Mouse (Mus musculus): ENCODE results near the gene Gm11733.
"Not testable (repeated sequence)": the region's sequence is repeated elsewhere in the genome, so short reads cannot be mapped to it uniquely, and the experiment has no call there.

Gm11733 gene

GRCm38 (mm10) chr11:117484198-117484597 is at the start of gene Gm11733:
Gm11733 (plus strand) TSS chr11:117484368.
- DNase-seq, result peak; percentile 77

DNA sequence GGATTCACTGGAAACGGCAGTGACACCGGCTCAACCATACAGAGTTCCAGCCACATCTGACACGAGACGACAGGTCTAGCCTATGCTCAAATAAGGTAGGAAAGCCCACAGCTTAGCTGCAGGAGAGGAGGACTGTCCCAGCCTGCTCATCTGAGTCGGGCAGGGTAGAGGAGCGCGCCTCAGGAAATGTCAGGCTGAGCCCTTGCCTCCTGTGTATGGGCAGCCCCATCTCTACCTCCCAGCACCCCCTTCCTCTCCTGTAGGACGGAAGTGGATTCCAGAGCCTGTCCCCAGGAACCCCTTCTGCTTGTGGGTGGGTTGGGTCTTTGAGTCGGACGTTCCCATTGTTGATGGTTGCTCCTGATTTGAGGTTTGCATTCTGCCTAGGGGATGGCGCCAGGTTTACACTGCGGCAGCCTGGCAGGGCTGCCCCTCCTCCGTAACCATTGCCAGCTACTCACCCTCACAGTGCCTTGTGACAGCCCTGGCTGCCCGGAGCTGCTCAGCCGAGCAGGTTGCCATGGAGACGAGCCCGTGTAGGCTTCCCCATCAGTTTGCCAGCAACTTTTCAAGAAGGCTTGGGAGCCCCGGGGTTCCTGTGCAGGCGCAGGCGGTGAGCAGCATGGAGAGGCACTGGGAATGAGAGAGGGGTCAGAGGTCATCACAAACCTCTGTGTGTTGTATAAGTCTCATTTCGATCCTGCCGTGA is 47.6 kb upstream of the Gm11733 start:
- DNase-seq, result peak; percentile 92

DNA sequence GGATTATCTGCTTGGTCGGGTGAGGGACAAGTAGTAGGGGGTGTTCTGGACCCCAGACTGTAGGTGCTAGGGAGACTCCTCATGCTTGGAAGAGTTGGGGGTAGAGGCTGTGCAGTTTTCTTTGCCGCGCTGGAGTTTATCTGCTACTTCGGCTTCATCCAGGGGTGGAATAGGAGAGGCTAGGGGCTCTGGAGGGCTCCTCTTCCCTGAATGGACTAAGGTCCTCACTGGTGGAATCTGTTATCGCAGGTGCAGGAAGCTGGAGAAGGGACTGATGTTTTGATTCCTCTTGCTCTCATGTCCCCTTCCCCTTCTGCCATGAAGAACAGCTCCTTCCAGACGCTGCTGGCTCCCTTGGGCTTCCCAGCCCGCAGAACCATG is 47.1 kb upstream of the Gm11733 start:
- no peak for DNase-seq

GRCm38 (mm10) chr11:117438363-117438762 is 45.8 kb upstream of the Gm11733 start:
- DNase-seq, result peak; percentile 60

DNA sequence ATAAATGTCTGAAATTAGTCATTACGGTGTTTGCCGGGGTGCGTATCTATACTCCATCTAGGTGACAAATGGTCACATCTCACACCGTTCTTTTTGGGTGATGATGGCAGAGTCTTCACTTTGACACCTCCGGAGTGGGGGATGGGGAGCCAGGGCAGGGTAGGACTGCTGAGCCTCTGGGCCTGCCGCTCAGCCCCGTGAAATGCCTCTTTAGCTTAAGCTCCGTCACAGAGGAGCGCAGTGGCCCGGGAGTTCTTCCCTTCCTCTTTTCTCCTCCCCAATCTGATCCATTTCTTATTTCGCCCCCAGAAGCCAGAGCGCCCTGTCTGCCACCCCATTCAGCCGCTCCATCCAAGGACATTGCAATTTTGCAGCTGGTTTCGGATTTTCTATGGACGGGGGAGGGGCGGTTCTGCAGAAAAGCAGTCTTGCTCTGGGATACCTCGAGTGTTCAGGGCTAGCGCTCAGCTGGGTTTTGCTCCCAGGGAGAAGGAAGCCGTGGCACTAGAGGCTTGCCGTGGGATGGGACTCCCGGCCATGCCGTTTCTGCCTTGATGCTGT is 43.2 kb upstream of the Gm11733 start:
- no peak for DNase-seq

GRCm38 (mm10) chr11:117444090-117444489 is 40.1 kb upstream of the Gm11733 start:
- no peak for DNase-seq

DNA sequence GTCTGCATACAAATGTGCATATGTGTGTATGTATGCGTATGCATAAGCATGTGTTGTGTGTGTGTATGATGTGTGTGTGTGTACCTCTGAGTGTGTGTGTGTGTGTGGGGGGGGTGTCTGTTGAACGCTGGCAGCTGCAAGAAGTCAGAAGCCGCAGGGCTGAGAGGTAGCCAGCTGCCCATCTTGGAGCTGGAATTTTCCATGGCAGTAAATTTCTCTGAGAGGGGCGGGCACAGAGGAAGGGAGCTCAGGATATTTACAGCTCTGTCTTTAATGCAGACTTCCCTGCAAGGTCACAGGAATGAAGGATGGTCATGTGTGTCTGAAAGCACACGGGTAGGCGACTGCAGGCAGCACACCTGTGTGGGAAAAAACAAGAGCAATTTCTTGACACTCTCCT is 38.5 kb upstream of the Gm11733 start:
- DNase-seq, result no peak

DNA sequence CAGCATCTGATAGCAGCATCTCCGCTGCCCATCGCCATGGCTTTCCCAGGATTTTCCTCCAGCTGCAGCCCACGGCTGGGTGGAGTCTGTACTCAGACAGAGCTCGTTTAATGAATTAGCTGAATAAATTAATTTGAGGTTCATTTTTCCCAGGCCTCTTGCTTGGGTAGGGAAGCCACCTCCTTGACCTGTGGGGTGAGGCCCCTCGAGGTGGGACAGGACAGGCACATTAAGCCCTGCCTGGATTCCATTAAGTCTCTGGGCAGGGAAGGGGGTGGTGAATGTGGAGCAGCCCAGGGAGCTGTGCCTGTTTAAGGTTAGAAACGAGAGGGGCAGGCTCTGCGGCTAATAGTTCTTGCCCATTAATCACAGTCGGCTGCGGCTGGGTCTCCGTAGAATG is 30.1 kb upstream of the Gm11733 start:
- peak; percentile 72 for DNase-seq

DNA sequence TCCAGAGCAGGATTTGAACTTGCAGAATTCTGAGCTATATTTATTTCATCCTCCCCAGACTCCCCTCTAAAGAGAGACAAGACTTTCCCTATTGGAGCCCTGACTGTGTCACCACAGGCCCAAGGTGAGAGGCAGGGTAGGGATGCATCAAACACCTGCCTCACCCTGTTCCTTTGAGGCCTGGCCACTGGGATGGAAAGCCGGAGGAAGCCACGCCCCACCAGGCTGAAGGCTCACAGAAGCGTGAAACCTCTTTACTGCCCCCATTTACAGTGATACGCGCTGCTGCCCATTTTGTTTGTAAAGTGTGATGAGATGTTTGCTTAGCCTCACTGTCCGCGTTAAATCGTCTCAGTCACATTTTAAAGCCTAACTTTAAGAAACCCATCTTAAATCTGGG is 25.0 kb upstream of the Gm11733 start:
- DNase-seq, result peak; percentile 66

DNA sequence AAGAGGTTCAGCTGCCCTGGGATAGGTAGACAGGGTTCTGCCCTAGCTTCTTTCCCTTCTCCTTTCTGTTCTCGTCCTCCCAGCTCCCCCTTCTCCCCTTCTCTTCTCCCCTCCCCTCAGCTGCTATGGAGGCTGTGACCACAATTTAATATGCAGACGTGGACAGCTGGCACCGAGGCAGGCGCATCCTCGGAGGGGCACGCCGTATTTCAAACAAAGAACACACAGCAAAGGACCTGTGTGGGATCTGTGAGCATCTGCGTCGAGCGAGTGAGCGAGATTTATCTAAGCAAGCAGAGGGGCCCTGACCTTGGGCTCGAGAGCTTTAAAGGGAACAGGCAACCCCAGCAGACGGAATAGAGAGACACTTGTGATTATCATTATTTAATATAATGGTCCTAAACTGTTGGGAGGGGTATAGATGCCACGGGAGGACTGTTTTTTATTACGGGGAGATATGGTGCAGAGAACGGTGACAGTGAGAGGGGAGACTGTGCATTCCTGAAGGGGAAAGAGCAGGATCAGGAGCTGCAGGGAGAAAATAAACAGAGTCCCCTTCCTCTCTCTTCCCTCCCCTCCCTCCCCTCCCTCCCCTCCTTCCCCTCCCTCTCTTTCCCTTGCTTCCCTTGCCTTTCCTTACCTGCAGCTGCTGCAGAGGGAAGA is 21.8 kb upstream of the Gm11733 start:
- DNase-seq, result peak; percentile 84

GRCm38 (mm10) chr11:117463416-117463815 is 20.8 kb upstream of the Gm11733 start:
- DNase-seq, result not testable (repeated sequence)

GRCm38 (mm10) chr11:117466292-117466691 is 17.9 kb upstream of the Gm11733 start:
- DNase-seq, result no peak

GRCm38 (mm10) chr11:117466911-117467310 is 17.3 kb upstream of the Gm11733 start:
- DNase-seq, result no peak

DNA sequence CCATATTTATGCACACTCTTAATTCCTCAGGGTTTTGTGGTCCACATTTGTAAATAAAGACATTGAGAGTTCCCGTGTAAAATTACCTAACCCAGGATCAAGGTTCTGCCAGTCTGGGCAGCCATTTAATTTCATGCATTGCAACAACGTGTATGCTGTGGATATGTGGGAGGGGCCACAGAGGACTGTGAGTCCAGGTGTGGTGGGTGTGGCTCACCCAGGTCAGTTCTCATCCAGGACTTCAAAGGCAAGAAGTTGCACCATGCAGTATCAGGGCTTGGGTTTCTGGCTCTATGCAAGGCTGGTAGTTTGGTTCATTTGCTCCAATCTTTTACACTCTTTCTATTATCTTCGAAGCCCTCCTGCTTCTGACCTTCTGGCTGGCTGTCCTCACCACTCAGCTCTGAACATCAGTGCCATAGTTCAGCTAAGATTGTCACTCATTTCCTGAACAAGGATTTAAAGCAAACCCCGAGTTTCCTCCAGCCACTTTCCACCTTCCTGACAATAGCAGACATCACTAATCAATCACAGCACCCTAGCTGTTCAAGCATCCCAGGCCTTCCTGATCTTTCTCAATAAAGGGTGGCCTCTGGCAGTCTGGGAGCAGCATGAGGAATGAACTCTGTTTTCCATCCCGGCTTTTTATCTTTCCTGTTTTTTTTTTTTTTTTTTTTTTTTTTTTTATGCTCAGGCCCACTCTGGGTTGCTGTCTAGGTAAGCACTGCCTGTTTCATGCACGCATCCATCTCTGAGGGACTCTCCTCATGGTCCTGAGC is 15.4 kb upstream of the Gm11733 start:
- no peak for DNase-seq

DNA sequence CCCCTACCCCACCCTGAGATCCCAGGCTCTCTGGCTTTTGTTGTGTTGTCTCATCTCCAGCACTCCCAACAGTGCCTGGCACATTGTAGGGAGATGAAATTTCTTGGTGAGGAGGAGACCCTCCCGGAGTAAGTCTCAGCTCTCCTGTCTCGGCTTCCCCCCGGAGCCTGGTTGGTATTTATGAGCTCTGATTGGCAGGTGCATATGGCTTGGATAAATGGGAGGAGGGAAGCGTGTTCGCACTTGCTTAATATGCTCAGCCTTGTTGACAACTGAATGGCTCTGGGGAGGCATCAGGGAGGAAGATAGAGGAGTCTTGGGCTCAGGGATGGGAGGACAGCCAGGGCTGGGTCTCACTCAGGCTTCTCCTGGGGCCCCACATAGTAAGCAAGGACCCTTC is 14.4 kb upstream of the Gm11733 start:
- DNase-seq, result no peak

GRCm38 (mm10) chr11:117470586-117471195 is 13.5 kb upstream of the Gm11733 start:
- no peak for DNase-seq

GRCm38 (mm10) chr11:117471625-117472283 is 12.4 kb upstream of the Gm11733 start:
- DNase-seq, result no peak

- no peak for DNase-seq
Measured at GRCm38 (mm10) chr11:117472885-117473284, 11.3 kb upstream of the Gm11733 start.

DNA sequence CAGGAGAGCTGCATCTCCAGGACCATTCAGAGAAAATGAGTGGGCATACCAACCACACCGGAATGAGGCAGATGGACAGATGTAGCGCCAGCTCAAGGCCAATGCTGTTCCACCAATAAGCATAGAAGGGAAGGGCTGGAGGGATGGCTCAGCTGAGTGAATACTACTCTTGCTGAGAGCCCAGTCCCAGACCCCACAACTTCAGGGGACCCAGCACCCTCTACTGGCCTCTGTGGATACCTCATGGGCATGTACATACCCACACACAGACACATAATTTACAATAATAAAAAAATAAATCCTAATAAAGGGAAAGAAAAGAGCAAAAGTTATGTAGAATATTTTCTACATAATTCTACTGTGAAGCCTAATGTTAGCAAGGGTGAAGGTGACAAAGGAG is 9.0 kb upstream of the Gm11733 start:
- DNase-seq, result no peak

DNA sequence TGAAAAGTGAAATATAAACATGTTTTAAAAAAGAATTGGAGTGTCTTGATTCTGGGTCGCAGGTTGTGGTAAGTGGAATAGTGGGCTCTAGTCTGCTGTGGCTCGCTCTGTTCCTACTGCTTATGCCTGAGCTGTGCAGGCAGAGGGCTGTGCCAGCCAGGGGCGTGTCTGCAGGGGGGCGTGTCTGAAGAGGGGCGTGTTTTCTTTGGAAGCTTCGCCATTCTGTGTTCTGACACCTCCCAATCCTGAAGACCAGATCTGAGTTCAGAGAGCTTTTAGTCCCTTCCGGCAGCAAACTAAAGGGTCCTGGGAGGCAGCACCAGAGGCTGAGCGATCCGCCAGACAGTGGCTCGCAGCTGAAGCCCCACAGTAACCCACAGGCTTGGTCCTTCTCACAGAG is 8.5 kb upstream of the Gm11733 start:
- peak; percentile 44 for DNase-seq

DNA sequence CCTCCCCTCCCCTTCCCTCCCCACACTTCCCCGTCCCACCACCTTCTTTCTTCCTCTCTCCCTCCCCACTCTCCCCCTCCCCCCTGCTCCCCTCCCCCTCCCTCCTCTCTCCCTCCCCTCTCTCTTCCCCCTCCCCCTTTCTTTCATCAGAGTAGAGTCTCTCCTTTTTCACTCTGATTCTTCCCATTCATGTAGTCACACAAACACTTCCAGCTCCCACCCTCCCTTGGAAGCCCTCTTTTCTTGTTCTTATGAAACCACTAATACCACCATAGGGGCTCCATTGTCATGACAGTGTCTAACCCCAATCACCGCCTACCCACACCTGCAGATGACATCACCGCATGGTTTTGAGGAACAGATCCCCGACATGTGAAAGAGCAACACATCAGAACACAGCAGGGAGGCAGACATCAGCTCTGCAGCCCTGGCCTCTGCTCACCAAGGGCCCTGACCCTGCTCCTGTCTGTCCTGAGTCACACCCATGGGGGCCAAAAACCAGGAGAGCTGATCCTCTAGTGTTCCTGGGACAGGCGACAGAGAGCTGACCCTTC is 7.5 kb upstream of the Gm11733 start:
- DNase-seq, result no peak

Data from retina, postnatal 1 day (tissue).